Mouse (Mus musculus): ENCODE results near the gene Dbil5. TPM values are rescaled to one million over a fixed set of nuclear protein-coding genes. Genes with fewer than 3 reads are reported as not detected.
A peak's percentile ranks its signal among the peaks of the same experiment; 100 is the strongest.

Dbil5 gene
- polyA plus RNA-seq, 1 experiment from 2014 or later: 0.39 TPM

DNA sequence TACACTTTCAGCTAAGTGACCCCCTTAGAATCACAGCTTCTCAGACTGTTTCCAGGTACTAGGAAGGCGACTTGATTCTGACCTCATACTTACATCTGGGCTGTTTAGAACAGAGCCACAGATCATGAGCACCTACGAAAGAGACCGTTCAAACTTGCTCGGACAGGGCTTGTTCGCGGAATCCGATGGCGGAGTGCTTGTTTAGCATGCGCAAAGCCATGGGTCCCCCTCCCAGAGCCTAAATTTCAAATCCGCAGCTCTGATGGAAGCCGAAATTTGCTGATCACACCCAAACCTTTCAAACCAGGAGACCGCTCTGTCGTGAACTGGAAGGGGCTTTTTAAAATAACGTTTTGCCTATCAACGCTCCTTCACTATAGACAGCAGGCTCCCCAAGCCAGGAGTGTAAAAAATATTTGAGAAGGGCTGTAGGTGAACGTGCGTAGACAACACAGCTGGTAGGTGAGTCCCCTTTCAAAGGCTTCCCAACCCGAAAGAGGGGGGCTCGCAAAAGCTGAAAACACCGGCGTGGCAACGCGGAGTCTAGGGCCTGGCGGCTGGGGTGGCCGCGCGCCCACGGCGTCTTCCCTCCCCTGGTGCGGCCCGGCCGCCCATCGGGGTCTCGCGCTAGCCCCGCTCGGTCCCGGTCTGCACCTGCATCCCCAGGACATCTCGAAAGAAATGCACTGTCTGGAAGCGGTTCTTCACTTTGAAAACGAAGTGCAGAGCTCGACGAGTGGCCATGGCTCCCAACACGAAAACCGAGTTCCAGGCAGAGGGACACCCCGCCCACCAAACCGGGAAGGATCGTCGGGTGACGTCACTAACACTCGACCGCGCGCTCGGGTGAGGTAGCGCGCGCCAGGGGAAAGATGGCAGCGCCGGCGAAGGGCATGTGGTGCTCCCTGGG, 25.7 kb downstream of the Dbil5 start, which contains the start of the genes Mrm3 and Glod4:
Gene Mrm3, plus strand, starts transcription at position 815 of the 910 bp plus-strand sequence.
Gene Glod4, minus strand, starts transcription at position 825 of the 910 bp plus-strand sequence.
- ATAC-seq (replicated peaks; ENCODE audit: insufficient number of reproducible peaks, low FRiP score, low TSS enrichment, low read depth): peak; percentile 83
- H3K36me3 ChIP-seq (replicated peaks; ENCODE audit: control insufficient read depth, insufficient read depth, low read depth, low read length): no peaks in the 10 kb centered on the region
- peak; percentile 96 for DNase-seq (ENCODE audit: low spot score)
- H3K9ac ChIP-seq (replicated peaks; ENCODE audit: low read length): peak within 1 kb of the TSS; percentile 78
- H3K4me2 ChIP-seq (ENCODE audit: low read depth, low read length): peak within 1 kb of the TSS; percentile 87
- peak within 1 kb of the TSS; percentile 63; the same call in 1 of the 2 replicates for H3K27ac ChIP-seq (replicated peaks; ENCODE audit: low read depth, low read length)
- no peaks in the 10 kb centered on the region for H3K4me1 ChIP-seq (ENCODE audit: control insufficient read depth, insufficient read depth, low read length)
- no peaks in the 10 kb centered on the region for H3K27me3 ChIP-seq (ENCODE audit: control insufficient read depth, insufficient read depth, low read length)
- no peaks in the 10 kb centered on the region for H3K9me3 ChIP-seq (replicated peaks; ENCODE audit: control insufficient read depth, low read length)
- under 1% methylated on average over 61 of the region's 61 CpGs for WGBS
- peak within 1 kb of the TSS; percentile 77 for H3K4me3 ChIP-seq (ENCODE audit: low read depth, low read length)

DNA sequence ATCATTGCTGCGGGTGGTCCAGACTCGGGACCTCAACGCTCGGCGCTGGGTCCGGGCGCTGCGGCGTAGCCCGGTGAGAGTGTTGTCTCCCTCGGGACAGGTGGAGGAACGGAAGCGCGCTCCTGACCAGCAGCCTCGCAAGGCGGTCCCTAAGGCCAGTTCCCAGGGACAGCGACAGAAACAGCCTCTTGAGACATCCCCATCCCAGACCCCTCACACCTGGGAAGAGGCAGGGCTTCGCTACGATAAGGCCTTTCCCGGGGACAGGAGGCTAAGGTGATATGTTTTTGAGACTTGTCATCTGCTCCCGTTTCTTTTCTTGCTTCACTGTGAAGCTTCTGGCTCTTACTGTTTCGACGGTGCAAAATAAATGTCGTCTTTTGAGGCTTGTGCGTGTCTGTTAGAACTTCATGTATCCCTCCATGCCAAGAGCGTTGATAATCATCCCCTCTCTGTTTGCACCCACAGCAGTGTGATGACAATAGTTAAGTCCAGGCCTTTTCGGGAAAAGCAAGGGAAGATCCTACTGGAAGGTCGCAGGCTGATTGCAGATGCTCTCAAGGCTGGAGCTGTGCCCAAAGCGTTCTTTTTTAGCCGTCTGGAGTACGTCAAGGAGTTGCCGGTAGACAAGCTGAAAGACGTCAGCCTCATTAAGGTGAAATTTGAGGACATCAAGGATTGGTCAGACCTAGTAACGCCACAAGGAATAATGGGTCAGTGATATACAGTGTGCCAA, 26.6 kb downstream of the Dbil5 start:
- no peak for DNase-seq (ENCODE audit: low spot score)
- Histone ChIP-seq H3K9me3 (replicated peaks; ENCODE audit: control insufficient read depth, low read length) (no peaks in the 10 kb centered on the region), H3K4me2 (ENCODE audit: low read depth, low read length) (peak overlapping the region; percentile 87), H3K4me3 (ENCODE audit: low read depth, low read length) (peak overlapping the region; percentile 77), H3K27me3 (ENCODE audit: control insufficient read depth, insufficient read depth, low read length) (no peaks in the 10 kb centered on the region), H3K9ac (replicated peaks; ENCODE audit: low read length) (peak overlapping the region; percentile 78), H3K27ac (replicated peaks; ENCODE audit: low read depth, low read length) (0 out of 2 replicates have a peak overlapping the region, but pooled peaks have one; percentile 47), H3K36me3 (replicated peaks; ENCODE audit: control insufficient read depth, insufficient read depth, low read depth, low read length) (no peaks in the 10 kb centered on the region), H3K4me1 (ENCODE audit: control insufficient read depth, insufficient read depth, low read length) (no peaks in the 10 kb centered on the region)
- 2% methylated on average over 34 of the region's 34 CpGs for WGBS
- no peak; the same call in 1 of the 2 replicates for ATAC-seq (replicated peaks; ENCODE audit: insufficient number of reproducible peaks, low FRiP score, low TSS enrichment, low read depth)

DNA sequence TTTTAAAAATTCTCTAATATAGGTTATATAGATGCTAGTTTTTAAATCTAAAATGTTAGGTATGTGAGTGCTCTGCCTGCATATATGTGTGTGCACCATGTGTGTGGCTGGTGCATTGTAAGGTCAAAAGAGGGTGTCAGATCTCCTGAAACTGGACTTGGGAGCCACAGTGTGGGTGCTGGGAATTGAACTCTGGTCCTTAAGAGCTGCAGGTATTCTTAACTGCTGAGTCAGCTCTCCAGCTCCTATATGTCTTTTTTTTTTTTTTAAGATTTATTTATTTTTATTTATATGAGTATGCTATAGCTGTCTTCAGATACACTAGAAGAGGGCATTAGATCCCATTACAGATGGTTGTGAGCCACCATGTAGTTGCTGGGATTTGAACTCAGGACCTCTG, 29.0 kb downstream of the Dbil5 start:
- no peaks in the 10 kb centered on the region for H3K9me3 ChIP-seq (replicated peaks; ENCODE audit: control insufficient read depth, low read length)
- H3K36me3 ChIP-seq (replicated peaks; ENCODE audit: control insufficient read depth, insufficient read depth, low read depth, low read length): no peaks in the 10 kb centered on the region
- no peaks in the 10 kb centered on the region for H3K4me1 ChIP-seq (ENCODE audit: control insufficient read depth, insufficient read depth, low read length)

DNA sequence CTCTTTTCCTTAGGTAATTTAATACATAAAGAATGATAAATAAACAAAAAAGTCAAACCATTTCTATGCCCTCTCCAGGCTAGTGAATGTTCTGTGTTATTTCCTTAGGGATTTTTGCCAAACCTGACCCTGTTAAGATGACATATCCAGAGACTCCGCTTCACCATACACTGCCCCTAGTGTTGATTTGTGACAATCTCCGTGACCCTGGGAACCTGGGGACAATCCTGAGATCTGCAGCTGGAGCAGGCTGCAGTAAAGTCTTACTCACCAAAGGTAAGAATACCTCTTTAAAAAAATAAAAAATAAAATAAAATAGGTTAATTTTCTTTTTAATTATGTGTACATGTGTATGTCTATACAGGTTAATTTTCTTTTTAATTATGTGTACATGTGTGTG, 29.8 kb downstream of the Dbil5 start:
- H3K4me3 ChIP-seq (ENCODE audit: low read depth, low read length): no peak overlapping the region
- H3K27ac ChIP-seq (replicated peaks; ENCODE audit: low read depth, low read length): no peak overlapping the region
- DNase-seq (ENCODE audit: low spot score): no peak
- H3K9ac ChIP-seq (replicated peaks; ENCODE audit: low read length): no peak overlapping the region
- no peak for ATAC-seq (replicated peaks; ENCODE audit: insufficient number of reproducible peaks, low FRiP score, low TSS enrichment, low read depth)
- H3K4me2 ChIP-seq (ENCODE audit: low read depth, low read length): no peak overlapping the region
- H3K9me3 ChIP-seq (replicated peaks; ENCODE audit: control insufficient read depth, low read length): no peaks in the 10 kb centered on the region
- 40% methylated on average over 2 of the region's 2 CpGs for WGBS
- no peaks in the 10 kb centered on the region for H3K4me1 ChIP-seq (ENCODE audit: control insufficient read depth, insufficient read depth, low read length)
- no peaks in the 10 kb centered on the region for H3K27me3 ChIP-seq (ENCODE audit: control insufficient read depth, insufficient read depth, low read length)
- H3K36me3 ChIP-seq (replicated peaks; ENCODE audit: control insufficient read depth, insufficient read depth, low read depth, low read length): no peaks in the 10 kb centered on the region

More for the DNA sequence above, 29.0 kb downstream of the Dbil5 start:
- DNase-seq (ENCODE audit: low spot score) (no peak), ATAC-seq (replicated peaks; ENCODE audit: insufficient number of reproducible peaks, low FRiP score, low TSS enrichment, low read depth) (no peak)
- H3K27ac ChIP-seq (replicated peaks; ENCODE audit: low read depth, low read length): no peak overlapping the region
- H3K9ac ChIP-seq (replicated peaks; ENCODE audit: low read length): no peak overlapping the region
- no peak overlapping the region for H3K4me2 ChIP-seq (ENCODE audit: low read depth, low read length)
- no peak overlapping the region for H3K4me3 ChIP-seq (ENCODE audit: low read depth, low read length)
- no peaks in the 10 kb centered on the region for H3K27me3 ChIP-seq (ENCODE audit: control insufficient read depth, insufficient read depth, low read length)

DNA sequence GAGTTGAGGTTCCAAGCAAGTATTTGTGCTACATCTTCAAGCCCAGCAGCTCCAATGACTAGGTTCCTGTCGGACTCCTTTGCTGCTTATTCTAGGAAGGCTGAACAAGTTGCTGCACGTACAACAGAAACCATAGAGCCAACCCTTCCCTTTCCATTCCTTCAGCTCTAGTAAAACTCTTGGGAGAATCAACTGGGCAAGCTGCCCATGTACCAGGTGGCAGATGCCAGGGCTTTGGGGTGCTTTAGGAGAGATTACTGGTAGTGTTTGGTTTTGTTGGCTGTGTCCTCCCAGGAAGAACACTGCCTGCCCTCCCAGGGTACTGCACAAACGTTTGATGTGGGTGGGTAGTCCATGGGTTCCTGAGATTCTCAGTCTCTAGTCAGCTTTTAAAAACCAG, 34.6 kb downstream of the Dbil5 start:
- H3K9me3 ChIP-seq (replicated peaks; ENCODE audit: control insufficient read depth, low read length): no peaks in the 10 kb centered on the region
- no peak overlapping the region for H3K4me3 ChIP-seq (ENCODE audit: low read depth, low read length)
- H3K4me1 ChIP-seq (ENCODE audit: control insufficient read depth, insufficient read depth, low read length): peaks cover 5% of the 10 kb centered on the region; the same call in 1 of the 2 replicates
- DNase-seq (ENCODE audit: low spot score): no peak
- 59% methylated on average over 3 of the region's 3 CpGs for WGBS
- ATAC-seq (replicated peaks; ENCODE audit: insufficient number of reproducible peaks, low FRiP score, low TSS enrichment, low read depth): no peak
- no peaks in the 10 kb centered on the region for H3K36me3 ChIP-seq (replicated peaks; ENCODE audit: control insufficient read depth, insufficient read depth, low read depth, low read length)
- no peaks in the 10 kb centered on the region for H3K27me3 ChIP-seq (ENCODE audit: control insufficient read depth, insufficient read depth, low read length)
- H3K9ac ChIP-seq (replicated peaks; ENCODE audit: low read length): no peak overlapping the region
- no peak overlapping the region for H3K4me2 ChIP-seq (ENCODE audit: low read depth, low read length)
- H3K27ac ChIP-seq (replicated peaks; ENCODE audit: low read depth, low read length): no peak overlapping the region

- H3K9me3 ChIP-seq (replicated peaks; ENCODE audit: control insufficient read depth, low read length): no peaks in the 10 kb centered on the region
- no peaks in the 10 kb centered on the region for H3K27me3 ChIP-seq (ENCODE audit: control insufficient read depth, insufficient read depth, low read length)
- H3K36me3 ChIP-seq (replicated peaks; ENCODE audit: control insufficient read depth, insufficient read depth, low read depth, low read length): no peaks in the 10 kb centered on the region
- peak; percentile 88 for DNase-seq (ENCODE audit: low spot score)
- H3K9ac ChIP-seq (replicated peaks; ENCODE audit: low read length): no peak overlapping the region
- WGBS: 50% methylated on average over 5 of the region's 5 CpGs
- no peak overlapping the region for H3K4me3 ChIP-seq (ENCODE audit: low read depth, low read length)
- H3K4me1 ChIP-seq (ENCODE audit: control insufficient read depth, insufficient read depth, low read length): peaks cover 5% of the 10 kb centered on the region; the same call in 1 of the 2 replicates
- no peak overlapping the region for H3K4me2 ChIP-seq (ENCODE audit: low read depth, low read length)
- ATAC-seq (replicated peaks; ENCODE audit: insufficient number of reproducible peaks, low FRiP score, low TSS enrichment, low read depth): peak; percentile 49; the same call in 1 of the 2 replicates
- H3K27ac ChIP-seq (replicated peaks; ENCODE audit: low read depth, low read length): no peak overlapping the region
Observed at GRCm38 (mm10) chr11:76253145-76253917, 35.9 kb downstream of the Dbil5 start.

DNA sequence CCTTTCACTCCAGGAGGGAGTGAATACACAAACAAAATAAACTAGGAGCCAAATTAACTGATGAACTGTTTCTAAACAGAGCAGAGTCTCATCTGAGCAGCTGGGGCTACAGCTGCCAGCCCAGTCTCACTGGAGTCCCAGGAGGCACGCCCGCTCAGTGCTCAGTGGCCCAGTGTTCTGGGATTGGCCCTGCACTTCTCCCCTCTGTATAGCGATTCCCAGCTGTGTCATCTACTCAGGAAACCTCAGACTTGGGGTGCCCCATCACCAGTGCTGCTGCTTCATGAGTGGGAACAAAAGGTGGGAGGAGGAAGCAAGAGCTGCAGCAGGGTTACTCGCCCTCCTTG, 36.5 kb downstream of the Dbil5 start:
- no peak overlapping the region for H3K4me3 ChIP-seq (ENCODE audit: low read depth, low read length)
- no peak overlapping the region for H3K9ac ChIP-seq (replicated peaks; ENCODE audit: low read length)
- ATAC-seq (replicated peaks; ENCODE audit: insufficient number of reproducible peaks, low FRiP score, low TSS enrichment, low read depth) (no peak), DNase-seq (ENCODE audit: low spot score) (no peak)
- no peak overlapping the region for H3K4me2 ChIP-seq (ENCODE audit: low read depth, low read length)
- H3K9me3 ChIP-seq (replicated peaks; ENCODE audit: control insufficient read depth, low read length): no peaks in the 10 kb centered on the region
- H3K27me3 ChIP-seq (ENCODE audit: control insufficient read depth, insufficient read depth, low read length): no peaks in the 10 kb centered on the region
- H3K4me1 ChIP-seq (ENCODE audit: control insufficient read depth, insufficient read depth, low read length): peaks cover 5% of the 10 kb centered on the region; the same call in 1 of the 2 replicates
- no peak overlapping the region for H3K27ac ChIP-seq (replicated peaks; ENCODE audit: low read depth, low read length)
- no peaks in the 10 kb centered on the region for H3K36me3 ChIP-seq (replicated peaks; ENCODE audit: control insufficient read depth, insufficient read depth, low read depth, low read length)
- WGBS: 76% methylated on average over 4 of the region's 4 CpGs
